In the genomic region with DNA sequence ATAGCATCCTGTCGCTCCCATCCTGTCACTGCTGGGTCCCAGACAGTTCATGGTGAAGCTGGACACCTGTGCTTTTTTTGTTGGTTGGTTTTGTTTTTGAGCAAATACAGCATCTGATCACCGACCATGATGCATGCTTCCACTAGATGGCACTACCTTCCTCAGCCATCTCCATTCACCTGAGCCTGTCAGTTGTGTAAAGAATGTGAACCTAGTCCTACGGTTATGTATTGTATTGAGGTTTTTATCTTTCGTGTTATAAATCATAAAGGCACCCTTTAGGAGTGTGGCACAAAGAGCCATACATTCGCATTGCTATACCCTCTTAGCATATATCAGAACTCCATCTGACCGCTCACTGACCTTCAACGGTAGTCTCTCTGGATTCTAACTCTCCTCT, we compare ENCODE assay signal across 7 mouse cellular contexts. TPM values are rescaled to one million over a fixed set of nuclear protein-coding genes. Genes with fewer than 3 reads are reported as not detected.
DNase-seq lines count a peak whose midpoint lies in the region; ATAC-seq and TF ChIP-seq lines count a peak whose summit lies in the region.

No protein-coding gene starts in this region.

- H3K27ac ChIP-seq in left cerebral cortex, adult 2 months: no peak overlapping the region
- no peak overlapping the region for H3K27ac ChIP-seq in forebrain, embryonic 12.5 days
- no peak overlapping the region for H3K27ac ChIP-seq in midbrain, postnatal 0 days (ENCODE audit: low read depth, low read length)

- intact Hi-C loops in left cerebral cortex, adult 2 months (cut with DNase I): loop anchor here (2.0 to 10.0 kb wide), 3 partner anchors 57 to 137 kb away; no protein-coding TSS in a partner anchor
- intact Hi-C loops in left cerebral cortex, postnatal 36 days (cut with DNase I): loop anchor here (5.0 kb wide), 1 partner anchor 35 kb away; no protein-coding TSS in a partner anchor

- no peak for TF ChIP-seq POLR2A in brain, embryonic 14.5 days (IDR thresholded peaks at IDR 0.05; ENCODE audit: borderline replicate concordance, extremely low read depth, insufficient read depth, insufficient read length, poor library complexity, severe bottlenecking)

- ATAC-seq in forebrain, embryonic 12.5 days (ENCODE audit: low FRiP score): peak; percentile 70
- peak; percentile 42; the same call in 1 of the 2 replicates for ATAC-seq in midbrain, postnatal 0 days (ENCODE audit: low FRiP score)

- TF ChIP-seq CTCF in left cerebral cortex, adult 2 months (IDR thresholded peaks at IDR 0.05): peak; percentile 66
- peak; percentile 74; the same call in 1 of the 2 replicates for TF ChIP-seq CTCF in brain, embryonic 14.5 days (IDR thresholded peaks at IDR 0.05; ENCODE audit: borderline replicate concordance, extremely low read depth, insufficient read depth, insufficient read length)
- peak; percentile 93 for TF ChIP-seq CTCF in midbrain, postnatal 0 days (IDR thresholded peaks at IDR 0.05)

- H3K9me3 ChIP-seq in forebrain, embryonic 12.5 days: no peaks in the 10 kb centered on the region
- no peaks in the 10 kb centered on the region for H3K9me3 ChIP-seq in midbrain, postnatal 0 days (ENCODE audit: low read length)

- WGBS in forebrain, embryonic 12.5 days: 56% methylated on average over 7 of the region's 7 CpGs
- 50% methylated on average over 7 of the region's 7 CpGs for WGBS in midbrain, postnatal 0 days

- H3K36me3 ChIP-seq in forebrain, embryonic 12.5 days (replicated peaks): no peaks in the 10 kb centered on the region; the same call in 1 of the 2 replicates
- H3K36me3 ChIP-seq in midbrain, postnatal 0 days (ENCODE audit: insufficient read depth, low read length): peaks cover 5% of the 10 kb centered on the region; the same call in 1 of the 2 replicates

- peaks cover 7% of the 10 kb centered on the region for H3K4me1 ChIP-seq in forebrain, embryonic 12.5 days
- H3K4me1 ChIP-seq in midbrain, postnatal 0 days (ENCODE audit: insufficient read depth, low read length): no peaks in the 10 kb centered on the region

- DNase-seq in left cerebral cortex, adult 2 months (ENCODE audit: extremely low spot score in 1 of 2, low spot score in 2 of 2): no peak
- DNase-seq in left cerebral cortex, postnatal 36 days (ENCODE audit: low spot score in 2 of 2): no peak
- peak; percentile 71 for DNase-seq in brain, embryonic 14.5 days (ENCODE audit: low read depth)
- DNase-seq in midbrain, postnatal 0 days (ENCODE audit: low spot score): peak; percentile 65
- DNase-seq in frontal cortex, postnatal 36 days (ENCODE audit: low spot score in 2 of 2): no peak
- DNase-seq in thymus, postnatal 4 days: no peak

- no peak overlapping the region for H3K4me3 ChIP-seq in left cerebral cortex, adult 2 months
- no peak overlapping the region for H3K4me3 ChIP-seq in forebrain, embryonic 12.5 days (replicated peaks)
- no peak overlapping the region for H3K4me3 ChIP-seq in midbrain, postnatal 0 days (ENCODE audit: low read depth, low read length)

- H3K9ac ChIP-seq in forebrain, embryonic 12.5 days: no peak overlapping the region
- H3K9ac ChIP-seq in midbrain, postnatal 0 days (replicated peaks; ENCODE audit: low read length, poor library complexity, severe bottlenecking): no peak overlapping the region

- H3K27me3 ChIP-seq in forebrain, embryonic 12.5 days: no peaks in the 10 kb centered on the region
- no peaks in the 10 kb centered on the region for H3K27me3 ChIP-seq in midbrain, postnatal 0 days (ENCODE audit: insufficient read depth, low read length)

- no peak overlapping the region for H3K4me2 ChIP-seq in forebrain, embryonic 12.5 days
- no peak overlapping the region for H3K4me2 ChIP-seq in midbrain, postnatal 0 days (ENCODE audit: low read depth, low read length, poor library complexity, severe bottlenecking)

RNA-seq across cellular contexts. Expression of gene Lamp5, which starts 49.9 kb away (rescaled TPM):
- 100 to 1,000 TPM; 260 to 278 TPM for total RNA-seq in left cerebral cortex, adult 2 months (2021)
- total RNA-seq in left cerebral cortex, postnatal 36 days (2021): 100 to 1,000 TPM; 244 to 278 TPM
- 29.8 and 102 TPM in 2 replicates for polyA plus RNA-seq in brain, embryonic 14.5 days (2012; rRNA removed)
- polyA plus RNA-seq in forebrain, embryonic 12.5 days (2016; fragmentation: Nextera tagmentation; extraction: Ambion mirVana): 3.7 and 4.3 TPM in 2 replicates
- total RNA-seq in midbrain, postnatal 0 days (2014; rRNA removed): 3.7 and 8.2 TPM in 2 replicates
- 4.6 and 7.1 TPM in 2 replicates for polyA plus RNA-seq in midbrain, postnatal 0 days (2015; fragmentation: Nextera tagmentation; extraction: Ambion mirVana)

Comparison
In these comparisons a context has a peak if more than half of its experiments do, and no peak if none do; other contexts are left out.
1. DNase-seq: peak in brain, embryonic 14.5 days (single experiment) and midbrain, postnatal 0 days (single experiment); none in left cerebral cortex, adult 2 months (0 of 2), left cerebral cortex, postnatal 36 days (0 of 2), frontal cortex, postnatal 36 days (0 of 2) and thymus, postnatal 4 days (single experiment).
2. RNA of gene Lamp5, which starts 49.9 kb away (total RNA-seq): 260 to 278 TPM in left cerebral cortex, adult 2 months and 244 to 278 TPM in left cerebral cortex, postnatal 36 days; 3.7 to 8.2 TPM in midbrain, postnatal 0 days; every median in the first group is over 10 times any median in the second.
3. Peak in every context shown above with its lines, with median percentiles within 50 percentile points of each other: CTCF ChIP-seq.